Mouse (Mus musculus) E14TG2a.4 (cell line): ENCODE measurements around the gene Olfr665.

Experiments
- CTCF ChIP-seq: conservative IDR thresholded peaks from 2 replicates; pipeline ENCODE4 v1.5.1; 2014; ENCODE audit warnings: low read length
- NANOG ChIP-seq: IDR thresholded peaks from 2 replicates; pipeline ENCODE4 v1.6.1; 2014; ENCODE audit warnings: borderline replicate concordance, low read length, mixed read lengths
- POU5F1 ChIP-seq: IDR thresholded peaks from 2 replicates; pipeline ENCODE4 v1.6.1; 2014; ENCODE audit warnings: low read length, borderline replicate concordance

DNA sequence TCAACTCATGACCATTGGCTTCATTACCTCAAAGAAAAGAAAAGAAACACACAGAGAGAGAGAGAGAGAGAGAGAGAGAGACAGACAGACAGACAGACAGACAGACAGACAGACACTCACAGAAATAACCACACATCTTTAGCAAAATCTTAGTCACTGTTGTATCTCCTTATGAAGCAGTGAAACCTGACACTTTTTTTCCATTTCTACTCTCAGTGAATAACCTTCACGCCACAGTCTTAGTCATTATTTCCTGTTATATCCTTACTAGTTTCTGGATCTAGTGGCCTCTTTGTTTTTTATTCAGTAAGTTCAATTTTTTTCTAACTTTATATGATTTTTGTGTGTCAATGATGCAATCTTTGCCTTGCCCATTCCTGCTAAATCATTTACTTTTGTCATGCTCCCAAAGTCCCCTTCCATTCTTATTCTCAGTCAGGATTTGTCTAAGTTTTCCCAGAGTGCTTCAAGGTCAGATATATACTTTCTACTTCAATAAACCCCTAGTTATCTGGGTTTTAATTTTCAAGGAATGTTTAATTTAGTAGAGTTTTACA, 34.0 kb upstream of the Olfr665 start:
- TF ChIP-seq CTCF (no peak), POU5F1 (no peak), NANOG (no peak)
